Mouse (Mus musculus): ENCODE results near the gene Taf15. TPM values are rescaled to one million over a fixed set of nuclear protein-coding genes. Genes with fewer than 3 reads are reported as not detected.

Taf15 gene
- total RNA-seq (2023), result 10 to 100 TPM; 74.2 to 85.4 TPM

GRCm38 (mm10) chr11:83472324-83473234 lies at the start of gene Taf15:
Gene Taf15 (plus strand): TSS chr11:83473086.

GRCm38 (mm10) chr11:83429355-83429754 lies 43.5 kb upstream of the Taf15 start, which contains the start of gene Gas2l2:
Gene Gas2l2 (minus strand): TSS chr11:83429455.

GRCm38 (mm10) chr11:83437377-83437776 lies 35.5 kb upstream of the Taf15 start, which contains the start of gene 1700020L24Rik:
Gene 1700020L24Rik (plus strand): TSS chr11:83437677.

GRCm38 (mm10) chr11:83462711-83463244 lies 10.1 kb upstream of the Taf15 start, which contains the start of gene Mmp28:
Gene Mmp28 (minus strand): TSS chr11:83463071.

GRCm38 (mm10) chr11:83522075-83522474 lies 49.2 kb downstream of the Taf15 start, which contains the start of gene Heatr9:
Gene Heatr9 (minus strand): TSS chr11:83522175.

GRCm38 (mm10) chr11:83530360-83530759 lies 57.5 kb downstream of the Taf15 start, which contains the start of gene Ccl5:
Gene Ccl5 (minus strand): TSS chr11:83530518.

Other genes with a start within 250 kb of the Taf15 start
- gene Slfn14, start 186.4 kb upstream of the Taf15 start, total RNA-seq (2023), result under 1 TPM; 0.18 to 0.33 TPM
- gene Ap2b1, start 174.1 kb upstream of the Taf15 start, total RNA-seq (2023), result 10 to 100 TPM; 82.6 to 96.0 TPM
- 10 to 100 TPM in 1 of 2 experiments, 1 to 10 TPM in 1; 6.2 to 14.0 TPM for gene Pex12, start 170.5 kb upstream of the Taf15 start, total RNA-seq (2023)
- gene Rasl10b, start 63.9 kb upstream of the Taf15 start, total RNA-seq (2023), result under 1 TPM; 0.35 TPM
- gene Gas2l2, start 43.6 kb upstream of the Taf15 start, total RNA-seq (2023), result under 1 TPM; 0.13 to 0.20 TPM
- 10 to 100 TPM; 49.2 to 61.8 TPM for gene 1700020L24Rik, start 35.4 kb upstream of the Taf15 start, total RNA-seq (2023)
- 1 to 10 TPM; 2.5 TPM for gene Mmp28, start 10.0 kb upstream of the Taf15 start, total RNA-seq (2023)
- not detected for gene Heatr9, start 49.1 kb downstream of the Taf15 start, total RNA-seq (2023)
- 1 to 10 TPM in 1 of 2 experiments, under 1 TPM in 1; 0.99 to 2.0 TPM for gene Ccl5, start 57.4 kb downstream of the Taf15 start, total RNA-seq (2023)
- 100 to 1,000 TPM; 149 to 171 TPM for gene Ccl9, start 105.5 kb downstream of the Taf15 start, total RNA-seq (2023)
- 100 to 1,000 TPM; 752 to 851 TPM for gene Ccl6, start 120.0 kb downstream of the Taf15 start, total RNA-seq (2023)
- not detected for gene Rpl9-ps1, start 172.5 kb downstream of the Taf15 start, total RNA-seq (2023)
- gene Ccl3, start 176.3 kb downstream of the Taf15 start, total RNA-seq (2023), result 100 to 1,000 TPM in 1 of 2 experiments, 10 to 100 TPM in 1; 88.6 to 122 TPM
- 10 to 100 TPM; 17.5 to 20.5 TPM for gene Ccl4, start 189.5 kb downstream of the Taf15 start, total RNA-seq (2023)
- 10 to 100 TPM; 28.0 to 34.8 TPM for gene Wfdc17, start 230.9 kb downstream of the Taf15 start, total RNA-seq (2023)
- gene Wfdc18, start 235.9 kb downstream of the Taf15 start, total RNA-seq (2023), result 1 to 10 TPM in 1 of 2 experiments, not detected in 1; 1.5 TPM

Measured in neutrophil, adult 83 days (primary cell).